Mouse (Mus musculus) erythroblast, embryonic 14.5 days (primary cell): ENCODE data around the gene Micall1.

ENCODE experiments used
- GATA1 ChIP-seq: IDR thresholded peaks from 2 replicates; pipeline ENCODE4 v1.6.1; 2012; ENCODE audit warnings: low read length, inconsistent platforms, mixed read lengths
- TAL1 ChIP-seq: IDR thresholded peaks from 3 replicates; pipeline ENCODE4 v1.6.1; 2012; ENCODE audit warnings: low read length, inconsistent platforms, mixed read lengths

DNA sequence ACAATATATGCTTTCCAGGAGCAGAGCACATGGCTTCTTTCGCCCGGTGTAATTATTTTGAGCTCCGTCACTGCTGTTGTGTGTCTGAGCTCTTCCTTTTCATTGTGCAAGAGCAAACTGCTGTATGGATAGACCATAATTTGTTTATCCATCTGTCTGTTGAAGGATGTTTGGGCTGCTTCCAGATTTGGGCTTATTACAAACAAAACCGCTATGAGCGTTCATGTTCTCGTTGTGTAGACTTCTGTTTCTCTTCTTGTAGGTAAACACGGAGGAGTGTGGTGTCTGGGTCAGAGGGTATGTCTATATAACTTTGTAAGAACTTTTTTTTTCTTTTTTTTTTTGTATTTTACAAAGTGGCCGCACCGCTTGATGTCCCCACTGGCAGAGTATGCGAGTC is 76.5 kb downstream of the Micall1 start:
- no peak for TF ChIP-seq GATA1
- TF ChIP-seq TAL1, result no peak
